Mouse (Mus musculus) neural tube, embryonic 10.5 days (tissue): ENCODE measurements around the gene Ryr2.

ENCODE experiments used
- DNase-seq: peaks from one replicate; pipeline ENCODE4 v3.0.0-alpha.2; 2017; ENCODE audit warnings: low spot score; ENCODE audit errors: extremely low spot score

Ryr2 gene

DNA sequence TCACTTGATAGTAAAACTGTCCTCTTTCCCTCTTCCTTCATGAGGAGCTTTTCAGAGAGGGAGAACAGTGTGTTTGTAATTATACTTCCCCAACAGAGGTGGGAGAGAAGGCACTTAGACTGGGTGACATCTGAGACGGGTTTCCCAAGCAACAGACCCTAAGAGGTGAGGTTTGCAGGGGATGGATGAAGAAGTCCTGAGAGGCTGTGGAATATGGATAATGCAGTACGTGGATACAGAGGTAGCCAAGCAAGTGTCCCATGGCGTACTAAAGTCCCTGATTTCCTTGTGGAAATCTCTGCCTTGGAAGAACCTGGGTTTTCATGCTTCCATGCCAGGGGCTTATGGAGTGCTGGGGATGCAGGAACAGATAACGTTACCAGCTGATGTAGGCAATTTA is 69.5 kb downstream of the Ryr2 start:
- DNase-seq = no peak

DNA sequence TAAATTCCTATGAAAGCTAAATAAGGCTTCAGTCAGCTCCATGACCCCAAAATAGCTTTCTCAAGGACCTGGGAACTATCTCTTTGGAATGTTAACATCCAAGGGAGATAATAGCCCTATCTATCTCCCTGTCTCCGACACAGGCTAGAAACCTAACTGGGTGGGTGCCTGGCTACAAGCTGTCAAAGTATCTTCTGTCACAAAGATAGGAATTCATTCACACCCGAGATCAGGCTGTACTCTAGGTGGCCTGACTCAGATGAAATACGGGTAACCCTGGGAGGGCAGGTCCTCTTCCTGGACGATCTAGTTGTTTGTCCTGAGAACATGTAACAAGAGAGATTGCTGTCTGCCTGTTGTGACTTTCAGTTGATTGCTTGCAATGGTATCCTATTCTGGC is 69.9 kb downstream of the Ryr2 start:
- no peak for DNase-seq

DNA sequence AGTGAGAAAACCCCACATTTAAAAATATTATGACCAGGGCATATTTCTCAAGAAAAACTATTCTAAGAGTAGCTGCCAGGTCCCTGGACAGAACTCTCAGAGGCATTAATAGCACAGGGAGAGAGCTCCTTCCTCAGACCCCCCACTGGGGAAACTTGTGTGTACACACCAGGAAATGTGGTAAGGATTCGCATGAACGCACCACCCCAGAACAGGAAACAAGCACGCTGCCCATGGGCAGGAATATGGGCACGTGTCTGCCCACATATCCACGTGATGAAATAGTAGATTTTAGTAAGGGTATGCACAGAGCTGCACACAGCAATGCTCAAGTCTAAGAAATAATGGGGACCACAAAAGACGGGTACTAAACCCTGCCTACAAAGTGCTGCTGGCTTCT is 72.8 kb downstream of the Ryr2 start:
- DNase-seq = no peak

DNA sequence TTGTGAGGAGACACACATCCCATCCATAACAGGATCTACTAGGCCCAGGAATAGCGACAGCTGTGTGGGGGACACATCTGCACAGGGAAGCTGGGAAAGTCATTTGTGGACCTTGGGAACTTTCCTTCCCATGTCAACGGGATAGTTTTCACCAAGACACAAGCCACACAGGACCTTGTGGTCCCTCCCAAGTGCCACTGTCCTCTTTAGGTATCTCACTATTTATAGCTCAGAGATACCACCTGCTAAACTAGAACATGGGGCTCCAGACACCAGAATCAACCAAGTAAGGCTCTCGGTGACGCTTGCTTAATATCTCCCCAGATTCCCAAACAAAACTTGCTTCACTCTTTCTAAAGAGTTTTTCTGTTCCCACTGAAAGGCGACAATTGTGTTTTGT is 73.5 kb downstream of the Ryr2 start:
- DNase-seq = no peak

DNA sequence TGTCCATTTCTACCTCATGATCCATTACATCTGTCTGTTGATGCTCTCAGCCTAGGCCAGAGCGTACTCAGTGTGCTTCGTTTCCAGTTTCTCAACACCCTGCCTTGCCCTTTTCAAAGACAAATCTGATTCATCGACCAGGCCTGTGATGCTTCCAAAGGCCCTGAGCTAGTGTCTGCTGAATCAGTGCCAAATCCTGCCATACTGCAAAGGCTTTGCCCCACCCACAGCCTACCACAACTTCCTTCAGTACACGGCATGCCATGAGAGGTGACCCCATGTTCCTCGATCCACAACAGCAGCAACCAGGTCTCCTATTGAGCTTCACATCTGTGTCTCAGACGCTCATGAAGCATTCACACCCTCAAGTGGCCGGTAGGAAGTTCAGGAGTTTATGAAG is 76.9 kb downstream of the Ryr2 start:
- no peak for DNase-seq

DNA sequence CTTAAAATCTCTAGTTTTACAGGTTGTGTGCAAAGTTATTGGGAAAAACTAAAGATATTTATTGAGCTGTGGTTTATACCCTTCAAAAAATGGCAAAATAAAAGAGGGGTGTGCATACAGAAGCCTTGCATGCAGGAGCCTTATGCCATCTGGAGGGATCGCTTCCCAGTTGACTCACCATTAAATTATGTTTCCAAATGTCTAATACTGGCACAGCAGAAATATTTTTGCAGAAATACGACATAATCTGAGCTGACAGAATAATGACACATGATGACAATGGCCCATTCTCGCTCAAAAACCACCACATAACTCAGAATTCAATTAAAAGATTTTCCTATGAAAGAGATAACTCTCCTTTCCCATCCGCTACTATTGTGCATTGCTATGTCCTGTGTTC is 77.4 kb downstream of the Ryr2 start:
- DNase-seq = no peak

GRCm38 (mm10) chr13:12018046-12018445 is 88.7 kb downstream of the Ryr2 start:
- no peak for DNase-seq

DNA sequence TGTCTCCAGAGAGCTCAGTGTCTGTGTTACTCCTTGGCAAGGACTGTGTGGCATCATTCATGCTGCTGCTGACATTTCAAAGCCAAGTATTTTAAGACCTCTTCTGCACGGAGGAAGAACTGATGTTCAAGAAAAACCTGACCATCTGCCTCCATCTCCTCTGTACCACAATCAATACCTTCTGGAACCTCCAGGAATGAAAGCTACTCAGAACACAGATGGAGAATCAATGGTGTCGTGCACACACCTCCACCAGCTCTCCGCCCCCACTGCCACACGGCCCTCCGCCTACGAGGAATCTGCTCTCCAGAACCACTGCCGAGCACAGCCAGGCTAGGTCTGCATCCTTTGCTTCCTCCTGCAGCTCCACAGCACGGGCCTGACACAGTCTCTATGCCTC is 92.8 kb downstream of the Ryr2 start:
- no peak for DNase-seq

DNA sequence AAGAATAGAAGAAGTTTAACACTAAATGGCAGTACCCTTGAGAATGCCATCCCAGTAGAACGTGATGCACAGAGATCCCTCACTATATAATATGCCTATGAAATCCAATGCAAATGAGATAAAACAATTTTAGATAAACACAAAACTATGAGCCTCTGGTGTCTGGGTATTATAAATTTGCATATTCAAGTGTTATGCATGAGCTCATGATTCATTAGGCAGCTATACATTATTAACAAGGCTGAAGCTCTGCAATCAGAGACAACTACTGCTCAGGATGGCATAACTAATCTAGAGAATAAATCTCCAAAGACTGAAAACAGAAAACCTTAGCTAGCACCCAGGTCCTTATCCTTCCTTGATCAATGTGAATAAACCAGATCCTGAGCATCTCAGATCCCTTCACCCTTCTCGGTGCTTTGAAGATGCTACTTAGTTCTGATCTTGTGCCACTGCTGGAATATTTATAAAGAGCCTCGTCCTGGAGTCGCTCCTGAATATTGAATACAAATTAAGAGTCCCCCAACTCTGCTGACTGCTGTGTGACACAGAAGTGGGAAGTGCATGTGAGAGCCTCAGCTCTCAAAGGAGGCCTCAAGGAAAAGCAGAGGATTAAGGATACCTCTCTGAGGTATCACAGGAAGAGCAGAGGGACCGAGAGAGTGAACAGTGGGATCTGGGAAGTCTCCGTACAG is 97.6 kb downstream of the Ryr2 start:
- no peak for DNase-seq

- no peak for DNase-seq
Measured at GRCm38 (mm10) chr13:12007579-12007978, 99.2 kb downstream of the Ryr2 start.

GRCm38 (mm10) chr13:12001891-12002294 is 104.9 kb downstream of the Ryr2 start:
- DNase-seq = no peak

DNA sequence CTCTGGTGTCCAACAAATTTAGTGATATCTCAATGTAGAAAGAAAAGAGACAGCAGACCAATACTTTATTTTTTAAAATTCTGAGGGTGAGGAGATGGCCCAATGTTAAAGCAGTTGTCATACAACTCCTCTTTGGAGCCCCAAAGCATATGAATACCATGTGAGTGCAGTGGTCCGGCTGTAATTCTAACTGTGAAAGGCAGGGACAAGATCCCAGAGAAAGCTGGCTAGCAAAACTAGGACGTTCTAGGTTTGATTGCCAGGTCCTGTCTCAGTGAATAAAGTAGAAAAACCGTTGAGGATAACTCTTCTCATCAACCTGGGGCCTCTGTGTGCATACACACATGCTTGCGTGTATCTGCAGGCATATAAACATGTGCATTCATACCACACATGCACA is 106.9 kb downstream of the Ryr2 start:
- no peak for DNase-seq

DNA sequence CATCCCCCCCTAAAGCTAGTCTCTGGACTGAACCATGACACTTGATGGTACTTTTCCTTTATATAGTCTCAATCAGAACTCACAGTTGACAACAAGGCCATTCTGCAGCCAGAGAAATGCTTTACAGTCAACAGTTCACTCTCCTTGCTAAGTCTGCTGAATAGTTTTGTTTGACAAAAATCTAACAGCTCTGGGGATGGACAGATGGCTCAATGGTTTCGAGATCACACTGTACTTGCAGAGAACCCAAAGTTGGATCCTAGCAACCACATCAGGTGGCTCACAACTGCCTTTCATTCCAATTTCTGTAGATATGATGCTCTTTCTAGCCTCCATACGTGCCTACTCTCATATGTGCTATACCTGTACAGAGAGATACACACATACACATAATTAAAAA is 109.4 kb downstream of the Ryr2 start:
- DNase-seq = no peak

- DNase-seq = no peak
Measured at GRCm38 (mm10) chr13:11987556-11987955, 119.2 kb downstream of the Ryr2 start.

DNA sequence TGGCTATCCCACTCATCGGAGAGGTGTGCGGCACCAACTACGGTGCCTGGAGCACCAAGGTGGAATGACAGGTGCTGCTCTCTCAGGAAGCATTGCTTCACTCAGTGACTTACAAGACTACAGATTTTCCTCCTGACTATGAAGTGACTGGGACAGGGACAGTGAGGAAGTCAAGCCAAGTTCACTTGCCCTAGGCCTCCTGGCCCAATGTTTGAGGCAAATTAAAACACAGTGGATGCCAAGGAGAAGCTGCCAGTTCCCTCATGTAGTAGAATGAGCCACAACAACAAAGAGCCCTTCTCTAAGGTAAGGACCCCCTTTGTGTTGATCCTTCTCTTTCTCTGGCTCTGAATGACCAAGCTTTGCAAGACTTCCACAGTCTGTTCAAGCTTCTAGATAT is 121.7 kb downstream of the Ryr2 start:
- no peak for DNase-seq

DNA sequence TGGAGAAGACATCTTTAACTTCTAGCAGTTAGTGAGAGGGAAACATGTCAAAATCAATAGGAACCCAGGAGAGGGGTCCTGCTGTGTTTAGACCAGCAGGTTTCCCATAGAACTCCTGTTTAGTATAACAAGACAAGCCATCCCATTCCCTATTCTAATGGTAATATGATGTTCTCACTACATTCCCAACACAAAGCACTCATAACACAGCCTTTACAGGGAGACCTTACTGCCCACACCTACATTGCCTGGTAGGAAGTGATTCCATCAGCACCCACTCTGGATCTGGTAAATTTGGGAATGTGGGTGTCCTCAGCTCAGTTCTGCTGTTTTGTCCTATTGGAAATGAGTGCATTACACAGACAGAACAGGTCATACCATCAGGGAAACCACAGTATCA is 127.7 kb downstream of the Ryr2 start:
- DNase-seq = no peak

DNA sequence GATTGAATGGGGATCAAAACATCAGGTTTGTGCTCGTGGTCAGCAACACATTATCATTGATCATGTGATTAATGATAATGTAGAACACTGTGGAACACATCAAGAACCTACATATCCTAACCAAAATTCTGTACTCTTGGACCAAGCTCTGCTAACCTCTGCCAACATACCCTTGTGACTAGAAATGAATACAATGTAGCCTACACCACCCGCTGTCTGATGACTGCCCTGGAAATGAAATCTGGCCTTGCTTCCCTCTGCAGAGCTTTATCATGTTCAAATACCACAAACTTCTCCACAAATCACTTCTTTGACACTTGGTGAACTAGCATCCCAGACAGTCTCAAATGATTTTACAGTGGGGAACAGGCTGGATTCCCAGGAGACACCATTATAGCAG is 128.4 kb downstream of the Ryr2 start:
- DNase-seq = no peak

DNA sequence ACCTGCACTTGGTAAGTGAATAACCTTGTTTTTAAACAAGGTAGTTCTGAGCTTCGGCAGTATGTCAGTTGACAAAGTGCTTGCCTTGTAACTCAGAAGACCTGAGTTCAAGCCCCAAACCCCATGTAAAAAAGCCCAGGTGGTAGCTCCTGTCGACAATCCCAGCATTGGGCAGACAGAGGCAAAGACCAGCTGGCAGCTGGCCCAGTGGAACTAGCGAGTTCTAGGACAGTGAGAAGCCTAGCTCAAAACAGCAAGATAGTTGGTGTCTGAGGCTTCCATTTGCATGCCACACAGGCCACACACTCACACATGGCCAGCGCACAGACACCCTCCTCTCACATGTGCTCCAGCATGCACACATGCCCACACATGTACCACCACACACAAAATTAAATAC is 129.1 kb downstream of the Ryr2 start:
- DNase-seq = no peak

GRCm38 (mm10) chr13:11964391-11964790 is 142.4 kb downstream of the Ryr2 start:
- no peak for DNase-seq

- DNase-seq = no peak
Measured at GRCm38 (mm10) chr13:11959488-11960174, 147.1 kb downstream of the Ryr2 start.

- DNase-seq = no peak
Measured at GRCm38 (mm10) chr13:11958854-11959253, 147.9 kb downstream of the Ryr2 start.

- DNase-seq = no peak
Measured at GRCm38 (mm10) chr13:11958271-11958670, 148.5 kb downstream of the Ryr2 start.

- no peak for DNase-seq
Measured at GRCm38 (mm10) chr13:11951951-11952350, 154.8 kb downstream of the Ryr2 start.
